Mouse (Mus musculus) thymus, adult 2 months (tissue): ENCODE data around the gene Tnip3.

Experiments used
- CTCF ChIP-seq: fragments of 200-500 bp; IDR thresholded peaks from 2 replicates; pipeline ENCODE4 v1.5.1; 2012; ENCODE audit warnings: mild to moderate bottlenecking, control low read depth, low read length, moderate library complexity, borderline replicate concordance; ENCODE audit not compliant: control insufficient read depth, poor library complexity, insufficient read depth; ENCODE audit errors: extremely low read depth
- POLR2A ChIP-seq: fragments of 200-500 bp; IDR thresholded peaks from 2 replicates; pipeline ENCODE4 v1.6.1; 2012; ENCODE audit warnings: mild to moderate bottlenecking, low read length, control low read depth, moderate library complexity; ENCODE audit not compliant: control insufficient read depth, poor library complexity, insufficient read depth; ENCODE audit errors: extremely low read depth

DNA sequence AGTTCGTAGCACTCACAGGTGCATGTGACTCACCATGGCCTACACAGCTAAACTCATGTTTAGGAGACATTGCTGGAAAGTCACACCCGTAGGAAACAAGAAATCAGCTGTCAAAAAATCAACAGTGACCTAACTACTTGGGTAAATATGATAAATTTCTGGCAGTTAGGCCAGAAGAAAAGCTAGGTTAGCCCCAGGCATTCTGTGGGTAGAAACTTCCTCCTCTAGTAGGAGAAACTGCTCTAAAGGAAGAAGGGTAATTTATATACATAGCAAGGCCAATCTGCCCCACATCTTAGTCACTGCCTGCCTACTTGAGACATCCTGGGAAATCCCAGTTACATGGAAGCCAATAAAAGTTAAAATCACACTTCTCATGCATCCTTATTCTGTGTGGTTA is 64.9 kb downstream of the Tnip3 start:
- TF ChIP-seq CTCF = no peak
- no peak for TF ChIP-seq POLR2A
